Mouse (Mus musculus) liver, adult 10 weeks (tissue): ENCODE results near the gene Carm1. TPM values are rescaled to one million over a fixed set of nuclear protein-coding genes. Genes with fewer than 3 reads are reported as not detected.

Experiments used
- polyA plus RNA-seq: library from polyadenylated mRNA; stranded (reverse); fragments of 350-450 nt; fragmentation: Illumina TruSeq; extraction: RNeasy Lipid Tissue Mini Kit (QIAGEN cat#74804); gene quantifications from one replicate; pipeline ENCODE4 v1.2.3, GENCODE M21; 2014; ENCODE audit warnings: low read depth, low replicate concordance

Gene Carm1
- 2.6 TPM for polyA plus RNA-seq

DNA sequence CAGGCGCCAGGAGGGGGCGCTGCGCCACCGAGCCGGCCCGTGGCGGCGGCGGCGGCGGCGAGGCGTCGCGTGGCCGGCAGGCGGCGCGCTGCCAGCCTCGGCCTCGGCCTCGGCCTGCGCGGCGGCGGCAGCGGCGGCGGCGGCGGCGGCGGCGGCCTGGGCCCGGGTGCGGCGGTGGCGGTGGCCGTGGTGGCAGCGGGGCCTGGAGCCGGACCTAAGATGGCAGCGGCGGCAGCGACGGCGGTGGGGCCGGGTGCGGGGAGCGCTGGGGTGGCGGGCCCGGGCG lies at the start of gene Carm1:
TSS of gene Carm1 (plus strand) at position 106 of the 286 bp plus-strand sequence.

DNA sequence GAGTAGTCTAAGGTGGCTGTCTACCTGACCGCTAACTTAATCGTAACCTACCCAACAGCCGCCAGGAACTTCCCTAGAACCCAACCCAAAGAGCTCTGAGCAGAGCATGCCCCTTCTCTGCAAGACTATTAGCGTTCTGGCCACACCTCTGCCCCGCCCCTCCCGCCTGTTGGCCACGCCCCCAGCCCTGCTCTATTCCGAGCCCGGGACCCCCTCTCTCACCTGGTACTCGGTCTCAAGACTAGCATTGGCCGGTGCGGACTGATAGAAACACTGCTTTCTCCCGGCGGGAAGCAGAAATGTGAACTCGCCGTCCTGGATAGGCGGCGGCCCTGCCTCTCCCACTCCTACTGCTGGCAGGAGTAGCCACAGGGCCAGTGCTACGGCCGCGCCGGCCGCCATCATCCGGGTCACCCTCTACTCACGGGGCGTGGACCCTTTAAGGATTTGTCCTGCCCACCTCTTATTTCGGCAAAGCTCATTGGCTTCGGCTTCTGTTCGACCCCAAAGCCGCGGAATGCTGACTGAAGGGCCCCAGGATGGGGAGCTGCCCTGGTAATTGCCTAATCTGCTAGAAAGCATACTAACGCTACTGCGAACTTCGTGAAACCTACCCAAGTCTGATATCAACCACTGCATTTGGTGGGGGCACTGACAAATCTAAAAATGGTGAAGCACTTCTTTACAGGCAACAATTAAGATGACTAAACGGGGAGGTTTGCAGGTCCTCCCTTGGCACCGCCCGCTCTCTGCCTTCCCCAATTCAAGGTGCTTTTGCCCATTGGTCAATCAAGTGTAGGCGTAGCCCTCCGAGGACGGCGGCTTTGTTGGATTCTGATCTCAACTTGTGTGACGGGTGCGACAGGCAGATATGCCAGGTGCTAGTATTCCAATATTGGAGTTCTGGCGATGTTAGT lies 36.7 kb upstream of the Carm1 start, which contains the start of gene Tmed1:
TSS of gene Tmed1 (minus strand) at position 481 of the 917 bp plus-strand sequence.

DNA sequence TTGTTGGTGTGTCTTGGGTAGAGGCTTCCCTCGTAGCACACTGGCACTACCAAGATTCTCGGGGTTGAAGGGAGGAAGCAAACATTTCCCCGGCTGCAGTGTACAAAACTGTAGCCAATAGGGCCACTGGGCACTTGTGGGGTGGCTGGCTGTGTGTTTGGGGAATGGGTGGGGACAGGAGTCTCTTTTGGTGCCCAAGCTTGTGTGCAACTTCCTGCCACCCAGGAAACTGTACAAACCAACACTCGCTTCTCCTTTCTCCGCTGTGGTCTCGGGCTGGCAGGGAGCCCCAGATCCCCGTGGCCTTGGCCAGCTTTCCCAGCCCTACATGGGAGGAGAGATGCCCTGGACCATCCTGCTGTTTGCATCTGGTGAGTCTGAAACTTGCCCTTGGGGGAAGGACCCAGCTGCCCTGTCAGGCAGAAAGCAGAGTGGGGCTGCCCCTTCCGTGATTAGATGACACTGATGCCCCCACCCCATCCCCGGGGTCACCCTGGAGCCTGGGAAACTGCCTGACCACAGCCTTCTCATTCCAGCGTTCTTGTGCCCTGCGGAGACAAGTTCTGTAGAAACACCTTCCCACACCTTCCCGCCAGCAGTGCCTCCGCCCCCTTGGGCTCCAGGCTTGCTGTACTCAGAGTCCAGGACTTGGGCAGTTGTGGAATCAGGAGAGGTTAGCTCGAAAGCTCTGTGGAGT lies 20.6 kb upstream of the Carm1 start, which contains the start of gene AB124611:
TSS of gene AB124611 (plus strand) at position 240 of the 697 bp plus-strand sequence.

DNA sequence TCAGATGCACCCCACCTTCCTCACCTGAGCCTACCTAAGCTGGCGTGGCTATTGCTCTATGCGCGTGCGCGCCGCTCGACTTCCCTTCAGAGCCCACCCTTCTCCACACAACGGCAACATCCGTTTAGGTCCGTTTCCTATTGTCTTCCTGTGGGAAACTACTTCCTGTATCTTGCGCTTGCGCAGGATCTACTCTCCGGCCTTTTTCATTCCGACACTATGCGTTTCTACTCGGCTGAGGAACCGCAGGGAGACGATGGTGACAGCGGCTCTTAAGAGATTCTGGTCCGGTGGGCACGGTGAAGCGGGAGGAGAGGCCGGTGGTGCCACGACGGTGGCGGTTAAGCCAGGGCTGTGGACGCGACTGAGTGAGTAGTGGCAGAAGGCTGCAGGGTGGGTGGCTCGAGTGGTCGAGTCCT lies 46.0 kb downstream of the Carm1 start, which contains the start of the genes Timm29 and Yipf2:
TSS of gene Timm29 (plus strand) at position 20 of the 419 bp plus-strand sequence.
TSS of gene Yipf2 (minus strand) at position 126 of the 419 bp plus-strand sequence.

DNA sequence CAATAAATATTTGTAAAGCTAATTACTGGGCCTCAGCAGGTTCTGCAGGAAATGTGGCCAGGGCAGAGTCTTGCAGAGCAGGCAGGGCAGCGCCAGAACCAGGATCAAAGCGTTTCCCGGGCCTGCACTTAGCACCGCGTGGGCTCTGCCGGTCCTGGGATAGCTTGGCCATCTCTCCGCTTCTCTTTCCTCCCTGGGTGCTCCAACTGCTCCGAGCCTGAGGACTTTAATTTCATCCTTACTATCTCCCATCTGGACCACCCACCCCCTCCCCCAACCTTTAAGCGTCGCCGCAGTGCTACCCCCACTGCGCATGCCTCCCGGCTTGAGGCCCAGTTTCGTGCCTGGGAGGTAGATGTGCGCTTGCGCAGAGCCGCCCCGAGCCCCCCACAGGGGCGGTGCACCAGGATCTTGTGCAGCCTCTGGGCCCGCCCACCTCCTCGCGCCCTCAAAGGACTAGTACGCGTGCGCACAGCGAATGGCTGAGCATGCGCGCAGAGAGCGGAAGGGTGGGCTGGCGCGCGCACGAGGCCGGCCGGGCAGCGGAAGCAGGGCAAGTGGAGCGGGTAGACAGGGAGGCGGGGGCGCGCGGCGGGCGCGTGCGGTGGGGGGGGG lies 69.0 kb downstream of the Carm1 start, which contains the start of gene Smarca4:
TSS of gene Smarca4 (plus strand) at position 553 of the 615 bp plus-strand sequence.

Other genes with a start within 250 kb of the Carm1 start
- not detected for gene Ap1m2, start 234.6 kb upstream of the Carm1 start, polyA plus RNA-seq
- gene Slc44a2, start 226.2 kb upstream of the Carm1 start, polyA plus RNA-seq: 3.2 TPM
- 4.7 TPM for gene Ilf3, start 179.0 kb upstream of the Carm1 start, polyA plus RNA-seq
- gene Qtrt1, start 135.1 kb upstream of the Carm1 start, polyA plus RNA-seq: not detected
- 9.2 TPM for gene Dnm2, start 122.0 kb upstream of the Carm1 start, polyA plus RNA-seq
- 1.9 TPM for gene Tmed1, start 36.6 kb upstream of the Carm1 start, polyA plus RNA-seq
- gene AB124611, start 20.7 kb upstream of the Carm1 start, polyA plus RNA-seq: 2.8 TPM
- 30.6 TPM for gene Timm29, start 45.8 kb downstream of the Carm1 start, polyA plus RNA-seq
- gene Yipf2, start 45.9 kb downstream of the Carm1 start, polyA plus RNA-seq: 7.8 TPM
- 2.7 TPM for gene Smarca4, start 69.3 kb downstream of the Carm1 start, polyA plus RNA-seq
- 43.0 TPM for gene Ldlr, start 176.6 kb downstream of the Carm1 start, polyA plus RNA-seq
- gene Spc24, start 213.4 kb downstream of the Carm1 start, polyA plus RNA-seq: 6.4 TPM